Mouse (Mus musculus) bone marrow, adult 2 months (tissue): Measurements from ENCODE around the gene Erc2.

Experiments
- CTCF ChIP-seq: fragments of 200-500 bp; IDR thresholded peaks from 2 replicates; pipeline ENCODE4 v1.5.1; 2011; ENCODE audit warnings: low read length, control low read depth; ENCODE audit not compliant: control insufficient read depth, insufficient read depth
- POLR2A ChIP-seq: fragments of 200-500 bp; IDR thresholded peaks from 2 replicates; pipeline ENCODE4 v1.6.1; 2011; ENCODE audit warnings: low read depth, mild to moderate bottlenecking, control low read depth, low read length, borderline replicate concordance; ENCODE audit not compliant: control insufficient read depth

- no peak for TF ChIP-seq CTCF
- TF ChIP-seq POLR2A, result no peak
Measured at GRCm38 (mm10) chr14:28164642-28165408, 542.6 kb downstream of the Erc2 start.
